Mouse (Mus musculus): Measurements from ENCODE around the gene Il1f5. TPM values are rescaled to one million over a fixed set of nuclear protein-coding genes. Genes with fewer than 3 reads are reported as not detected.

Gene Il1f5
- not detected in 2 replicates for total RNA-seq (2014; rRNA removed)
- polyA plus RNA-seq (2015; fragmentation: Nextera tagmentation; extraction: Ambion mirVana): not detected in 2 replicates

GRCm38 (mm10) chr2:24276654-24277053 is at the start of gene Il1f5:
Il1f5 (plus strand) TSS chr2:24276954.
- H3K4me3 ChIP-seq (ENCODE audit: low read depth, low read length): no peak within 1 kb of the TSS
- H3K4me2 ChIP-seq (ENCODE audit: low read depth): no peak within 1 kb of the TSS
- H3K9ac ChIP-seq: no peak within 1 kb of the TSS
- H3K27me3 ChIP-seq (ENCODE audit: insufficient read depth, low read length): no peaks in the 10 kb centered on the region
- no peaks in the 10 kb centered on the region for H3K4me1 ChIP-seq (ENCODE audit: insufficient read depth)
- H3K36me3 ChIP-seq (ENCODE audit: insufficient read depth): no peaks in the 10 kb centered on the region
- DNase-seq (no peak), ATAC-seq (no peak)
- no peak for TF ChIP-seq CTCF (IDR thresholded peaks at IDR 0.05; ENCODE audit: low read depth)
- no peak within 1 kb of the TSS for H3K27ac ChIP-seq (ENCODE audit: low read depth, low read length)
- H3K9me3 ChIP-seq (ENCODE audit: low read length): no peaks in the 10 kb centered on the region

- TF ChIP-seq CTCF (IDR thresholded peaks at IDR 0.05; ENCODE audit: low read depth): no peak
- no peaks in the 10 kb centered on the region for H3K36me3 ChIP-seq (ENCODE audit: insufficient read depth)
- no peaks in the 10 kb centered on the region for H3K27me3 ChIP-seq (ENCODE audit: insufficient read depth, low read length)
- WGBS: 80% methylated on average over 2 of the region's 2 CpGs
- H3K4me3 ChIP-seq (ENCODE audit: low read depth, low read length): no peak overlapping the region
- no peak overlapping the region for H3K27ac ChIP-seq (ENCODE audit: low read depth, low read length)
- no peak overlapping the region for H3K4me2 ChIP-seq (ENCODE audit: low read depth)
- H3K9ac ChIP-seq: no peak overlapping the region
- 0 out of 2 replicates have a peak, but pooled peaks cover 4% of the 10 kb centered on the region for H3K9me3 ChIP-seq (ENCODE audit: low read length)
- DNase-seq (no peak), ATAC-seq (no peak)
- H3K4me1 ChIP-seq (ENCODE audit: insufficient read depth): no peaks in the 10 kb centered on the region
These were observed 49.6 kb upstream of the Il1f5 start for GRCm38 (mm10) chr2:24227191-24227590.

- Histone ChIP-seq H3K4me2 (ENCODE audit: low read depth) (no peak overlapping the region), H3K4me1 (ENCODE audit: insufficient read depth) (no peaks in the 10 kb centered on the region), H3K27ac (ENCODE audit: low read depth, low read length) (no peak overlapping the region), H3K9ac (no peak overlapping the region), H3K27me3 (ENCODE audit: insufficient read depth, low read length) (no peaks in the 10 kb centered on the region), H3K4me3 (ENCODE audit: low read depth, low read length) (no peak overlapping the region), H3K36me3 (ENCODE audit: insufficient read depth) (no peaks in the 10 kb centered on the region), H3K9me3 (ENCODE audit: low read length) (no peaks in the 10 kb centered on the region)
- TF ChIP-seq CTCF (IDR thresholded peaks at IDR 0.05; ENCODE audit: low read depth): no peak
- WGBS: 98% methylated on average over 1 of the region's 1 CpGs
- DNase-seq (no peak), ATAC-seq (no peak)
These were observed 9.3 kb upstream of the Il1f5 start for GRCm38 (mm10) chr2:24267503-24267902.

GRCm38 (mm10) chr2:24273619-24274018 is 3.1 kb upstream of the Il1f5 start:
- Histone ChIP-seq H3K36me3 (ENCODE audit: insufficient read depth) (no peaks in the 10 kb centered on the region), H3K4me2 (ENCODE audit: low read depth) (no peak overlapping the region), H3K27ac (ENCODE audit: low read depth, low read length) (no peak overlapping the region), H3K27me3 (ENCODE audit: insufficient read depth, low read length) (no peaks in the 10 kb centered on the region), H3K4me1 (ENCODE audit: insufficient read depth) (no peaks in the 10 kb centered on the region), H3K9ac (no peak overlapping the region), H3K9me3 (ENCODE audit: low read length) (no peaks in the 10 kb centered on the region), H3K4me3 (ENCODE audit: low read depth, low read length) (no peak overlapping the region)
- no peak for DNase-seq
- 89% methylated on average over 2 of the region's 2 CpGs for WGBS
- no peak for ATAC-seq
- TF ChIP-seq CTCF (IDR thresholded peaks at IDR 0.05; ENCODE audit: low read depth): no peak

GRCm38 (mm10) chr2:24275146-24275545 is 1.6 kb upstream of the Il1f5 start:
- no peaks in the 10 kb centered on the region for H3K27me3 ChIP-seq (ENCODE audit: insufficient read depth, low read length)
- no peak overlapping the region for H3K4me3 ChIP-seq (ENCODE audit: low read depth, low read length)
- no peaks in the 10 kb centered on the region for H3K36me3 ChIP-seq (ENCODE audit: insufficient read depth)
- no peak overlapping the region for H3K27ac ChIP-seq (ENCODE audit: low read depth, low read length)
- ATAC-seq (no peak), DNase-seq (no peak)
- H3K9ac ChIP-seq: no peak overlapping the region
- no peak for TF ChIP-seq CTCF (IDR thresholded peaks at IDR 0.05; ENCODE audit: low read depth)
- no peaks in the 10 kb centered on the region for H3K9me3 ChIP-seq (ENCODE audit: low read length)
- no peaks in the 10 kb centered on the region for H3K4me1 ChIP-seq (ENCODE audit: insufficient read depth)
- no peak overlapping the region for H3K4me2 ChIP-seq (ENCODE audit: low read depth)
- 7% methylated on average over 1 of the region's 1 CpGs for WGBS

- TF ChIP-seq CTCF (IDR thresholded peaks at IDR 0.05; ENCODE audit: low read depth): no peak
- no peaks in the 10 kb centered on the region for H3K36me3 ChIP-seq (ENCODE audit: insufficient read depth)
These were observed 14.1 kb downstream of the Il1f5 start, which contains the start of gene Il1f10 for GRCm38 (mm10) chr2:24290896-24291295. Il1f10 (plus strand) TSS chr2:24291196.

GRCm38 (mm10) chr2:24294616-24295015 is 17.9 kb downstream of the Il1f5 start:
- Histone ChIP-seq H3K9me3 (ENCODE audit: low read length) (no peaks in the 10 kb centered on the region), H3K36me3 (ENCODE audit: insufficient read depth) (no peaks in the 10 kb centered on the region), H3K4me1 (ENCODE audit: insufficient read depth) (no peaks in the 10 kb centered on the region), H3K27ac (ENCODE audit: low read depth, low read length) (no peak overlapping the region), H3K9ac (no peak overlapping the region), H3K4me3 (ENCODE audit: low read depth, low read length) (no peak overlapping the region), H3K27me3 (ENCODE audit: insufficient read depth, low read length) (no peaks in the 10 kb centered on the region), H3K4me2 (ENCODE audit: low read depth) (no peak overlapping the region)
- TF ChIP-seq CTCF (IDR thresholded peaks at IDR 0.05; ENCODE audit: low read depth): no peak
- WGBS: 51% methylated on average over 1 of the region's 1 CpGs
- DNase-seq (no peak), ATAC-seq (no peak)

More at GRCm38 (mm10) chr2:24290896-24291295, 14.1 kb downstream of the Il1f5 start, which contains the start of gene Il1f10:
- H3K4me3 ChIP-seq (ENCODE audit: low read depth, low read length): no peak within 1 kb of the TSS
- H3K27ac ChIP-seq (ENCODE audit: low read depth, low read length): no peak within 1 kb of the TSS
- no peak within 1 kb of the TSS for H3K9ac ChIP-seq
- H3K4me1 ChIP-seq (ENCODE audit: insufficient read depth): no peaks in the 10 kb centered on the region
- DNase-seq (no peak), ATAC-seq (no peak)
- 83% methylated on average over 5 of the region's 5 CpGs for WGBS
- H3K4me2 ChIP-seq (ENCODE audit: low read depth): no peak within 1 kb of the TSS
- H3K9me3 ChIP-seq (ENCODE audit: low read length): no peaks in the 10 kb centered on the region
- H3K27me3 ChIP-seq (ENCODE audit: insufficient read depth, low read length): no peaks in the 10 kb centered on the region
